Mouse (Mus musculus): Measurements from ENCODE around the gene Mepce. TPM values are rescaled to one million over a fixed set of nuclear protein-coding genes. Genes with fewer than 3 reads are reported as not detected.
A peak's percentile ranks its signal among the peaks of the same experiment; 100 is the strongest.

Gene Mepce
- total RNA-seq, 2 experiments from 2014 or later: 52.0 to 56.4 TPM

GRCm38 (mm10) chr5:137788171-137788570 lies 716 bp upstream of the Mepce start:
- DNase-seq: peak in 1 of 2 experiments; percentile 21

- DNase-seq: peak; percentile 98 to 99
Measured at GRCm38 (mm10) chr5:137786109-137786942, 1.1 kb downstream of the Mepce start.

- DNase-seq: peak; percentile 62 to 80
Measured at GRCm38 (mm10) chr5:137785164-137786031, 2.1 kb downstream of the Mepce start.

GRCm38 (mm10) chr5:137784546-137784945 lies 2.9 kb downstream of the Mepce start:
- DNase-seq: peak; percentile 55 to 60

GRCm38 (mm10) chr5:137783901-137784540 lies 3.4 kb downstream of the Mepce start:
- no peak for DNase-seq

GRCm38 (mm10) chr5:137782776-137783522 lies 4.5 kb downstream of the Mepce start:
- DNase-seq: peak in 1 of 2 experiments; percentile 24

- DNase-seq: no peak
Measured at GRCm38 (mm10) chr5:137781661-137782060, 5.8 kb downstream of the Mepce start.

- DNase-seq: peak; percentile 72 to 74
Measured at GRCm38 (mm10) chr5:137779053-137779933, 8.2 kb downstream of the Mepce start.

GRCm38 (mm10) chr5:137778635-137779034 lies 8.8 kb downstream of the Mepce start, which contains the start of gene Ppp1r35:
Ppp1r35 (plus strand) TSS chr5:137778849.
- DNase-seq: peak; percentile 96 to 97

- no peak for DNase-seq
Measured at GRCm38 (mm10) chr5:137777267-137777845, 10.1 kb downstream of the Mepce start.

- DNase-seq: peak in 1 of 2 experiments; percentile 60
Measured at GRCm38 (mm10) chr5:137776408-137776918, 11.0 kb downstream of the Mepce start.

GRCm38 (mm10) chr5:137775587-137776290 lies 11.7 kb downstream of the Mepce start:
- DNase-seq: no peak

- no peak for DNase-seq
Measured at GRCm38 (mm10) chr5:137772755-137773154, 14.7 kb downstream of the Mepce start.

- DNase-seq: peak in 1 of 2 experiments; percentile 55
Measured at GRCm38 (mm10) chr5:137770709-137771108, 16.7 kb downstream of the Mepce start.

GRCm38 (mm10) chr5:137768475-137768874 lies 19.0 kb downstream of the Mepce start:
- no peak for DNase-seq

- no peak for DNase-seq
Measured at GRCm38 (mm10) chr5:137766270-137766669, 21.2 kb downstream of the Mepce start.

- DNase-seq: no peak
Measured at GRCm38 (mm10) chr5:137764609-137765340, 22.7 kb downstream of the Mepce start.

GRCm38 (mm10) chr5:137759971-137760412 lies 27.5 kb downstream of the Mepce start:
- peak; percentile 88 to 90 for DNase-seq
